Mouse (Mus musculus) left cerebral cortex, postnatal 4 days (tissue): ENCODE measurements around the gene 1810062G17Rik. TPM values are rescaled to one million over a fixed set of nuclear protein-coding genes. Genes with fewer than 3 reads are reported as not detected.

Source experiments
- DNase-seq: peaks from one replicate; pipeline ENCODE4 v3.0.0-alpha.2; 2022
- intact Hi-C: fragments of 180-260 bp; cut with DNase I; formaldehyde crosslinking; loops from one replicate; pipeline ENCODE4 v1.15.1; 2025
- total RNA-seq, 2 experiments: library from RNA; stranded (reverse); gene quantifications; 2 replicates each; pipeline ENCODE4 v1.2.3; 2021

Gene 1810062G17Rik
- not detected for total RNA-seq

DNA sequence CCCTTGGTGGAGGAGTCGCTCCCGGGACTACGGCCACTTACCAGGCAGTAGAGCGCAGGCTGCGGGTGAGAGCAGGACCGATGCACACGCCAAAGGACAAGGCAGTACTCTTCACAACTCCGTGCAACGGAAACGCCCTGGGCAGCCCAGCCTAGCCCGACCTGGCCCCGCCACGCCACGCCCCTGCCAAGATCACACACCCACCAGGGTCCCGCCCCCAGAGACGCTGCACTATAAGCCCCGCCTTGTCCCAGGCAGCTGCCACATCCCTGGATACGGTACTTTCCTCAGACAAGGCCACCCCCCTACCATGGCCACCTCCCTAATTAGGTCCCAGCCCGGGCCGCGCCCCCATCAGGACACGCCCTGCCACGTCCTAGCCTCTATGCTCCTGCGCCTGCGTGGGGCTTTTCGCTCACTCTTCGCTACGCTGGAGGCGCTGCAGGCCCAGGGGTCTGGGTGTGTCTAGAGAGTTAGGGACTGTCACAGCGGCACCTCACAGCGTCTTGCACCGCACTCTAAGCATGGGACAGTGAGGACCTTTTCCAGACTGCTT is at the start of gene 1810062G17Rik, which contains the start of gene Anxa5:
Gene 1810062G17Rik, plus strand, starts transcription at position 406 of the 556 bp plus-strand sequence.
Gene Anxa5, minus strand, starts transcription at position 363 of the 556 bp plus-strand sequence.
- DNase-seq, result peak; percentile 89
- intact Hi-C loops, result no loop called here

GRCm38 (mm10) chr3:36427386-36427785 is 48.4 kb upstream of the 1810062G17Rik start:
- no peak for DNase-seq
- intact Hi-C loops, result no loop called here

DNA sequence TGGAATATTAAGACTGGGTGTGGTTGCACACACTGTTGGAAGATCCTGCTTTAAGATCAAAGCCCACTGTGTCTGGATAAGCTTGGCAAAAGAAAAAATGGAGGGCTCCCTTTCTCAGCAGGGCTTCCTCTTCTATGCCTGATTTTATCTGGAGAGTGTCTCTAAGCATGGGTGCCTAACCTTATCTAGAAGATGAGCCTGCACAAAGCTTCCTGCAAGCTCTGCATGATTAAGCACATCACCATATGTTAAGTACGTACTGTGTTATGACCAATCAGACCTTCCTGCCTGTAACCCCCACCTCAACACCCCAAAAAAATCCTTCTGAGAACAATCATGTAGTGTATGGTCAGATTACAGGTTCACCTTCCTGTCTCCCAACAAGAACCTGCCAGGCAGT is 45.4 kb upstream of the 1810062G17Rik start:
- DNase-seq, result no peak
- intact Hi-C loops, result no loop called here

- intact Hi-C loops, result loop anchor here (10.0 kb wide), 1 partner anchor 355 kb away; no protein-coding TSS in a partner anchor
- no peak for DNase-seq
Observed at GRCm38 (mm10) chr3:36440280-36440679, 35.5 kb upstream of the 1810062G17Rik start.

- peak; percentile 45 for DNase-seq
- intact Hi-C loops, result loop anchor here (2.0 to 10.0 kb wide), 3 partner anchors 54 to 358 kb away; no protein-coding TSS in a partner anchor
Observed at GRCm38 (mm10) chr3:36442426-36442825, 33.3 kb upstream of the 1810062G17Rik start.

DNA sequence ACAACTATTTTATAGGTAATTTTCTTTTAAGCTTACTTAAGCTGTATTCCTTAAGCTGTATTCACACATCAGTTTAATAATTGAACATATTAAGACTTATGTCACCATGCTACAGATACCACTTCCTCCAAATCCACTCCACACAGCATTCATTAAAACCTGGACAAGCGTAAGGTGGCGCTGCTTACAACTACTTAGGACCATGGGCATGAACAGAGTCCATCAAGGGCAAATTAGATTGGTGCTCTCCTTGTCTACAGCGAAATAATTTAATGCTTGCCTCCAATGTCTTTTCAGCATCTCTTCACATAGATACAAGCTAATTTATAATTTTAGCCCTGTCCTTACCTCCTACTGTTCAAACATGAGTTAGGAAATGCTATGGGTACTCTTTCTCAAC is 29.7 kb upstream of the 1810062G17Rik start:
- no peak for DNase-seq
- intact Hi-C loops, result loop anchor here (10.0 kb wide), 1 partner anchor 361 kb away; no protein-coding TSS in a partner anchor

GRCm38 (mm10) chr3:36446506-36446905 is 29.2 kb upstream of the 1810062G17Rik start:
- intact Hi-C loops, result loop anchor here (10.0 kb wide), 1 partner anchor 362 kb away; no protein-coding TSS in a partner anchor
- no peak for DNase-seq

GRCm38 (mm10) chr3:36446918-36447317 is 28.8 kb upstream of the 1810062G17Rik start:
- intact Hi-C loops, result loop anchor here (10.0 kb wide), 1 partner anchor 362 kb away; no protein-coding TSS in a partner anchor
- DNase-seq, result no peak

GRCm38 (mm10) chr3:36449292-36450165 is 26.2 kb upstream of the 1810062G17Rik start:
- no peak for DNase-seq
- intact Hi-C loops, result loop anchor here (10.0 kb wide), 1 partner anchor 365 kb away; no protein-coding TSS in a partner anchor

DNA sequence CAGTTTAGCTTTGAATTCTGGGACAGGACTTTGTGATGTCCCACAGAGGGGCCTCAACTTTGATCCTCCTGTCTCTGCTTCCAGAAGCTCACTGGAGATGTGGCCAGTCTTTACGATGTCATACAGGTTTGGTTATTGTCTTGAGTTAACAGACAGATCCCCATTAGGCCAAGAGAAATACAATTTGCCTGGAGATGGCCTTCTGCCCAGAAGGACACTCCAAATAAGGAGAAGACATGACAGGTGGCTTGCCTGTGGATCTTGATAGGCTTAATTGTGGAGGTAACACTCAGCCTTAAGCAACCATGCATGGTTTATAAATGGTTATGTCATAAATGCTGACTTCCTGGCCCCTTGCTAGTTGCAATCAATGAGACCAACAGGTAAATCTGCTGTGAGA is 23.2 kb upstream of the 1810062G17Rik start:
- intact Hi-C loops, result no loop called here
- no peak for DNase-seq

- intact Hi-C loops, result no loop called here
- DNase-seq, result no peak
Observed at GRCm38 (mm10) chr3:36455124-36455523, 20.6 kb upstream of the 1810062G17Rik start.

DNA sequence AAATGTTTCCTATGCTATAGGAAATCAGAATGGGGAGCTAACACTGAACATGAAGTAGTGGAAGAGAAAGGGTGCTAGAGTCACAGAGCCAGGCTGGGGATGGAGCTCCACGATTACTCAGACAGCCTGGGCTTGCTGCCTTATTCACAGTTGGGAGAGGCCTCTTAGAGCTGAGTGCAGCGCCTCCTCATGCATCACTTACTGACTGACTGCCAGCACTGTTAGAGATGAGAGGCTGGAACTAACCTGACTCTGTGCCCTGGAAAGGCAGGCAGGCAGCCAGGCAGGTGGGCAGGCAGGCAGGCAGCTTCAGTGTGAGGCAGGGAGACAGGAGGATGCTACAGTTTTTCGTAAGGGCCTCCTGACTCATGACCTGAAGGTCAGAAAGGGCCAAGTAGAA is 20.2 kb upstream of the 1810062G17Rik start:
- intact Hi-C loops, result no loop called here
- no peak for DNase-seq

DNA sequence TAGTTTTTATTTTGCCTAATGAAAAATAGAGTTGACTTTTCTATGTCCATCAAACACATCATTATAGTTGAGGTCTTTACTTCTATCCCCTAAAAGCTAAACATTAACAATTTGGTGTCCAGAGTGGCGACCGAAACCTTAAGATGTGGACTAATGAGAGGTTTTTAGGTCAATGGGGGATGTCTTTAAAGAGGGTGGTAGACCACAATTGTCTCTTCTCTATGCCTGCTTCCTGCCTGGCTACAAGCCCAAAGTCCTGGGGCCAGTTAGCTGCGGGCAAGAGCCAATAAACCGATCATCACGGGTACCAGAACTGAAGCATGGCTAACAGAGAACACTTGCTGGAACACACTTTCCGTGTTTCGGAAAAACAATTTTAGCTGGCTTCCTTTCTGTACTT is 15.0 kb upstream of the 1810062G17Rik start:
- no peak for DNase-seq
- intact Hi-C loops, result no loop called here

- intact Hi-C loops, result no loop called here
- no peak for DNase-seq
Observed at GRCm38 (mm10) chr3:36461819-36462218, 13.9 kb upstream of the 1810062G17Rik start.

DNA sequence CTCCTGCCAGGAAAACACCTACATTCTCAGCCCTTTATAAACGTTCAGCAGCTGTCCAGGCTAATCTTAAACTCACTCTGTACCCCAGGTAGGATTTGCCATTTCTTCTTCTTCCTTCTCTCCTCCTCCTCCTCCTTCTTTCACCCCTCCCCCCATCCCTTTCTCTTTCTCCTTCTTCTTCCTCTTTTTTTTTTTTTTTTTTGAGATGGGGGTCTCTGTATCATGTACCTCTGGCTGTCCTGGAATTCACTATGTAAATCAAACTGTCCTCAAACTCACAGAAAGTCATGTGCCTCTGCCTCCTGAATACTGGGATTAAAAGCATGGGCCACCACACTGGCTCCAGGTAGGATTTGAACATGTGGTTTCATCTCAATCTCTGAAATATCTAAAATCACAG is 13.4 kb upstream of the 1810062G17Rik start:
- DNase-seq, result no peak
- intact Hi-C loops, result no loop called here

DNA sequence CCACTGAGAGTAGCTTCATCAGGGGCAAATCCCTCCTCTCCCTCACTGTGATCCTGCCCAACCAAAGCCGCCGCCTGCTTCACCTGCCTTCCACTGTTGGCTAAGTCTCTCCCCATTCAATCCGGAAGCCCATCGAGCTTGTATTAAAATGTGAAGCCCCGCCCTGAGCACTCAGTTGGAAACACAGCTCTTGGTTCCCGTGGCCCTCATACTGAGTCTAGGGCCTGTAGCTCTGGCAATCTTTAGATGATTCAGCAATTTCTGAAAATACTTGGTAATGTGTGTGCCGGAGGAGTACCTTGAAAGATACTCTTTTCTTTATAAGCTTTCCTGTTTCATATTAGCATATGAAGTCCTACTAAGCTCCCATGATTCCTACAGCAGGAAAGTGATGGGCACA is 10.2 kb upstream of the 1810062G17Rik start:
- intact Hi-C loops, result no loop called here
- no peak for DNase-seq

- no peak for DNase-seq
- intact Hi-C loops, result no loop called here
Observed at GRCm38 (mm10) chr3:36467632-36468031, 8.1 kb upstream of the 1810062G17Rik start.

DNA sequence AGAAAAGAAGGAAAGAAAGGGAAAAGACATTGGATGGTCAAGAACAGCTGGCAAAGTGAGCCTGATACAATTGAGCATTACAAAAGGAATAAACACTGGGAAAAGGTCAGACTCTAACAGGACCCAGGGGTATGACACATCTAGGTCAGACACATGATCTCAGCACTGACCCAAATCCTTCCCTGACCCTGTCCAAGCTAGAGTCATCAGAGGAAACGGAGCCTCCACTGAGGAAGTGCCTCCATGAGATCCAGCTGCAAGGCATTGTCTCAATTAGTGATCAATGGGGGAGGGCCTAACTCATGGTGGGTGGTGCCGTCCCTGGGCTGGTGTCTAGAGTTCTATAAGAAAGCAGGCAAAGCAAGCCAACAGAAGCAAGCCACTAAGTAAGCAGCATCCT is 6.9 kb upstream of the 1810062G17Rik start:
- no peak for DNase-seq
- intact Hi-C loops, result no loop called here

DNA sequence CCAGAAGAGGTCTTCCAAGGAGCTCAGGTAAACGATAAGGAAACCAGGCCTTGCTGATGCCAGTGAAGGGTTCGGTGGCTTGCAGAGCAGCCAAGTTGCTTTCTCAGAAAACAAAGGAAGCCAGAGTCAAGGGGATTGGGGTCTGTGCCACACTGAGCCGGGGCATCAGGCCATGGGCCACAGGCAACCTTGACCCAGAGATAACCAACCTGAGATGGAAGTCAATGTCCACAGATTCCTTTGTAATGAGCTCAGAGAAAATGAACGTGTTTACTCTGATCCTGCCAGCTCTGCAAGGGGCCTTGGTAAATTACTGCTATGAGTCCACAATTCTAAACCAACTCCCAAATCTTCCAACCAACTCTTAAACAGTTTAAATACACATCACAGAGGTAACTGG is 3.9 kb upstream of the 1810062G17Rik start:
- intact Hi-C loops, result no loop called here
- no peak for DNase-seq

DNA sequence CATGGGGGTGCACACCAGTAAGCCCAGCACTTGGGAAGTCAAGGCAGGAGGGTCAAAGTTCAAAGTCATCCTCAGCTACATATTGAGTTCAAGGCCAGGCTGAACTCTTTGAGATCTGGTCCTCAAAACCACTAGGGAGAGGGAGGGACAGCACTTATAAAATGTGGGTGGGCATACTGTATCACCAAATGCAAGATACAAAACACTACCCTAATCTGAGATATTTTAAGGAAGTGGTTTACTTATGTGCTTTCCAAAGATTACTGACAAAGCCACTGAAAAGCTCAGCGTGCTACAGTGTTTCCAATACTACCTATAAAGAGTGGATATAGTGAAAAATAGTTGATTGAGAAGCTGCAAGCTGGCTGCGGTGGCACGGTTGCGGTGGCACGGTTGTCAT is 2.5 kb upstream of the 1810062G17Rik start:
- DNase-seq, result no peak
- intact Hi-C loops, result no loop called here

- DNase-seq, result no peak
- intact Hi-C loops, result no loop called here
Observed at GRCm38 (mm10) chr3:36474421-36474820, 1.3 kb upstream of the 1810062G17Rik start.
